Mouse (Mus musculus) myocyte (in vitro differentiated cells): ENCODE measurements around the gene Rad51b. TPM values are rescaled to one million over a fixed set of nuclear protein-coding genes. Genes with fewer than 3 reads are reported as not detected.

Experiments
- H3K27me3 ChIP-seq: one replicate; pipeline ENCODE4 v1.6.1; 2011; ENCODE audit not compliant: control insufficient read depth, insufficient read depth, insufficient read length
- H3K36me3 ChIP-seq: one replicate; pipeline ENCODE4 v1.6.1; 2011; ENCODE audit not compliant: control insufficient read depth, insufficient read depth
- H3K4me2 ChIP-seq: one replicate; pipeline ENCODE4 v1.6.1; 2011; ENCODE audit warnings: low read depth, control low read depth
- H3K4me3 ChIP-seq: one replicate; pipeline ENCODE4 v1.5.1; 2011; ENCODE audit warnings: mild to moderate bottlenecking, control low read depth, moderate library complexity
- H3K79me2 ChIP-seq: one replicate; pipeline ENCODE4 v1.6.1; 2011; ENCODE audit not compliant: control insufficient read depth, insufficient read depth
- H3ac ChIP-seq: one replicate; pipeline ENCODE4 v1.6.1; 2011; ENCODE audit not compliant: control insufficient read depth, insufficient read length
- CEBPB ChIP-seq: IDR thresholded peaks from 2 replicates; pipeline ENCODE4 v1.6.1; 2011; ENCODE audit warnings: mild to moderate bottlenecking, moderate library complexity; ENCODE audit not compliant: poor library complexity, insufficient read depth, severe bottlenecking
- E2F4 ChIP-seq: IDR thresholded peaks from one replicate; pipeline ENCODE4 v1.6.1; 2011; ENCODE audit warnings: mild to moderate bottlenecking, control low read depth, moderate library complexity; ENCODE audit not compliant: insufficient read depth
- MAX ChIP-seq: IDR thresholded peaks from one replicate; pipeline ENCODE4 v1.6.1; 2011; ENCODE audit warnings: low read depth, mild to moderate bottlenecking, control low read depth
- MYOD1 ChIP-seq, 3 experiments: IDR thresholded peaks; one replicate each; pipeline ENCODE4 v1.6.1; 2011; ENCODE audit warnings: control low read depth in 2 of 3, low read depth in 2 of 3, mild to moderate bottlenecking in 2 of 3, moderate library complexity in 1 of 3; ENCODE audit not compliant: insufficient read length in 2 of 3, control insufficient read depth in 1 of 3
- MYOG ChIP-seq, 3 experiments: IDR thresholded peaks; one replicate each; pipeline ENCODE4 v1.6.1; 2011; ENCODE audit warnings: control low read depth in 2 of 3, low read depth in 2 of 3, mild to moderate bottlenecking in 2 of 3; ENCODE audit not compliant: insufficient read length in 2 of 3, control insufficient read depth in 1 of 3, insufficient read depth in 1 of 3
- POLR2A ChIP-seq: IDR thresholded peaks from one replicate; pipeline ENCODE4 v1.6.1; 2011; ENCODE audit warnings: low read depth, mild to moderate bottlenecking, control low read depth, moderate library complexity; ENCODE audit not compliant: insufficient read length
- POLR2AphosphoS2 ChIP-seq: IDR thresholded peaks from one replicate; pipeline ENCODE4 v1.6.1; 2011; ENCODE audit warnings: low read depth, control low read depth; ENCODE audit not compliant: insufficient read length
- REST ChIP-seq: IDR thresholded peaks from one replicate; pipeline ENCODE4 v1.6.1; 2011; ENCODE audit warnings: mild to moderate bottlenecking, control low read depth, moderate library complexity; ENCODE audit not compliant: insufficient read depth, insufficient read length
- SRF ChIP-seq: IDR thresholded peaks from one replicate; pipeline ENCODE4 v1.6.1; 2011; ENCODE audit warnings: low read depth; ENCODE audit not compliant: control insufficient read depth, insufficient read length
- TCF12 ChIP-seq: IDR thresholded peaks from one replicate; pipeline ENCODE4 v1.6.1; 2011; ENCODE audit warnings: mild to moderate bottlenecking, control low read depth; ENCODE audit not compliant: poor library complexity, insufficient read depth, severe bottlenecking
- TCF3 ChIP-seq: IDR thresholded peaks from one replicate; pipeline ENCODE4 v1.6.1; 2011; ENCODE audit warnings: low read depth, control low read depth; ENCODE audit not compliant: insufficient read length
- USF1 ChIP-seq: IDR thresholded peaks from one replicate; pipeline ENCODE4 v1.6.1; 2011; ENCODE audit warnings: low read depth, mild to moderate bottlenecking, control low read depth, moderate library complexity
- polyA plus RNA-seq: library from polyadenylated mRNA; unstranded; fragments of >200 nt; fragmentation: generic; extraction: Trizol; gene quantifications from one replicate; pipeline ENCODE4 v1.2.1, GENCODE M21; 2012; ENCODE audit warnings: missing spikeins

Rad51b gene
- polyA plus RNA-seq, 1 experiment, result 1.8 TPM

DNA sequence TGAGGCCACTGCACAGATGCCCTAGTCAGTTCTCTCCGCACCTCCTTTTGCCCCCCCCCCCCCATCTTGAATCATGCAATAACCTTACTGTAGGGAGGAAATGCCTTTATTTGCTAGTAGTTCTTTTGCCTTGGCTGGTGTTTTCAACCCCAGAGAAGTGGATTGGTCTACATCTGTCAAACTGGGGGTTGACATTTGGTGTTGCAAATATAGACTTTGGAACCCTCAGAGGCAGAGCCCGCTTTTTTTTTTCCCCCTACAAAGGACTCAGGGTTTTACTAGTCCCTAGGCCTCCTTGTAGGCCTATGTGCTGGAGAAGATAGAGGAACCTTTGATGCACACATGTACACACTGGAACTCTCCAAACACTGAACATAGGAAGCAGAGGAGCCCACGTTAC is 501.4 kb downstream of the Rad51b start:
- no peak overlapping the region for H3K4me2 ChIP-seq
- no peaks in the 10 kb centered on the region for H3K36me3 ChIP-seq
- no peak overlapping the region for H3ac ChIP-seq
- no peak for TF ChIP-seq REST
- no peak for TF ChIP-seq E2F4
- TF ChIP-seq MAX, result no peak
- no peak for TF ChIP-seq USF1
- TF ChIP-seq CEBPB, result no peak
- no peak for TF ChIP-seq TCF3
- TF ChIP-seq POLR2AphosphoS2, result no peak
- TF ChIP-seq POLR2A, result no peak
- no peak for TF ChIP-seq MYOD1 (IDR thresholded peaks at IDR 0.05; ENCODE audit: control insufficient read depth in 1 of 3, insufficient read length in 2 of 3, low read depth in 2 of 3)
- TF ChIP-seq SRF, result no peak
- TF ChIP-seq TCF12, result no peak
- no peak for TF ChIP-seq MYOG (IDR thresholded peaks at IDR 0.05; ENCODE audit: control insufficient read depth in 1 of 3, insufficient read depth in 1 of 3, insufficient read length in 2 of 3, low read depth in 2 of 3)
- no peaks in the 10 kb centered on the region for H3K27me3 ChIP-seq
- H3K4me3 ChIP-seq, result no peak overlapping the region
- no peaks in the 10 kb centered on the region for H3K79me2 ChIP-seq

DNA sequence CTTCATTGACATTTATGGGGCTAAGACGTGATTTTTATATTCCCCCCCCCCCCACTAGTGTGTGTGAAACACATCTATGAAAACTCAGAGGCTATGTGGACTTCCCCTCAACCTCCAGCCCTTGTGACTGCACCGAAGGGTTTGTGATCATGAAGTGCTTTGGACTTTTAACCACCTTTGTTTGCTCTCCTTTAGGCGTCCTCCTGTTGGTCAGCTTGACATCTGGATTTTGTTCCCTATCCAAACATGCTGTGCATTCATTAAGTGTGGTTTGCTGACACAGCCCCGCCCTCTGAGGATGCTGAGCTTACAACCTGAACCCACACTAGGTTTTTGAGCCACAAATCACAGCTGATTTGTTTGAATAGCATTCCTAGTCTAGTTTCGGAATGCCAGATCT is 502.3 kb downstream of the Rad51b start:
- no peak overlapping the region for H3ac ChIP-seq
- no peak for TF ChIP-seq SRF
- no peaks in the 10 kb centered on the region for H3K36me3 ChIP-seq
- H3K79me2 ChIP-seq, result no peaks in the 10 kb centered on the region
- H3K4me2 ChIP-seq, result no peak overlapping the region
- H3K27me3 ChIP-seq, result no peaks in the 10 kb centered on the region
- H3K4me3 ChIP-seq, result no peak overlapping the region

- Histone ChIP-seq H3K36me3 (no peaks in the 10 kb centered on the region), H3K4me3 (no peak overlapping the region), H3K79me2 (no peaks in the 10 kb centered on the region), H3K4me2 (no peak overlapping the region), H3ac (no peak overlapping the region), H3K27me3 (no peaks in the 10 kb centered on the region)
- TF ChIP-seq CEBPB, result no peak
- TF ChIP-seq SRF, result no peak
- TF ChIP-seq TCF12, result no peak
- TF ChIP-seq REST, result no peak
- no peak for TF ChIP-seq USF1
- TF ChIP-seq MYOG (IDR thresholded peaks at IDR 0.05; ENCODE audit: control insufficient read depth in 1 of 3, insufficient read depth in 1 of 3, insufficient read length in 2 of 3, low read depth in 2 of 3), result no peak
- TF ChIP-seq E2F4, result no peak
- no peak for TF ChIP-seq POLR2A
- TF ChIP-seq POLR2AphosphoS2, result no peak
- no peak for TF ChIP-seq MYOD1 (IDR thresholded peaks at IDR 0.05; ENCODE audit: control insufficient read depth in 1 of 3, insufficient read length in 2 of 3, low read depth in 2 of 3)
- no peak for TF ChIP-seq MAX
- TF ChIP-seq TCF3, result no peak
Observed at GRCm38 (mm10) chr12:79803670-79804069, 506.6 kb downstream of the Rad51b start.

GRCm38 (mm10) chr12:79804776-79805524 is 507.9 kb downstream of the Rad51b start:
- TF ChIP-seq REST (no peak), MYOG (IDR thresholded peaks at IDR 0.05; ENCODE audit: control insufficient read depth in 1 of 3, insufficient read depth in 1 of 3, insufficient read length in 2 of 3, low read depth in 2 of 3) (no peak), SRF (no peak), MYOD1 (IDR thresholded peaks at IDR 0.05; ENCODE audit: control insufficient read depth in 1 of 3, insufficient read length in 2 of 3, low read depth in 2 of 3) (no peak), USF1 (no peak), CEBPB (no peak), POLR2AphosphoS2 (no peak), E2F4 (no peak), TCF3 (no peak)
- H3K4me2 ChIP-seq, result no peak overlapping the region
- no peaks in the 10 kb centered on the region for H3K79me2 ChIP-seq
- H3K36me3 ChIP-seq, result no peaks in the 10 kb centered on the region
- H3K27me3 ChIP-seq, result no peaks in the 10 kb centered on the region
- no peak overlapping the region for H3K4me3 ChIP-seq
- no peak overlapping the region for H3ac ChIP-seq

- Histone ChIP-seq H3K4me2 (no peak overlapping the region), H3K4me3 (no peak overlapping the region)
- no peak for TF ChIP-seq TCF12
- no peak for TF ChIP-seq POLR2A
Observed at GRCm38 (mm10) chr12:79806990-79807389, 509.9 kb downstream of the Rad51b start.

More at GRCm38 (mm10) chr12:79806990-79807389, 509.9 kb downstream of the Rad51b start:
- no peaks in the 10 kb centered on the region for H3K36me3 ChIP-seq
- no peak overlapping the region for H3ac ChIP-seq
- no peaks in the 10 kb centered on the region for H3K79me2 ChIP-seq
- H3K27me3 ChIP-seq, result no peaks in the 10 kb centered on the region
